Mouse (Mus musculus): Measurements from ENCODE around the gene Use1. TPM values are rescaled to one million over a fixed set of nuclear protein-coding genes. Genes with fewer than 3 reads are reported as not detected.
A peak's percentile ranks its signal among the peaks of the same experiment; 100 is the strongest.

Gene Use1
- polyA plus RNA-seq, 1 experiment = 180 TPM

GRCm38 (mm10) chr8:71405401-71406098, 38.9 kb downstream of the Use1 start, which contains the start of gene Ankle1:
Ankle1 (plus strand) TSS chr8:71406010.
- H3K79me2 ChIP-seq (ENCODE audit: control insufficient read depth, insufficient read depth) = no peaks in the 10 kb centered on the region
- peak; percentile 80 for TF ChIP-seq POLR2A (IDR thresholded peaks at IDR 0.05; ENCODE audit: insufficient read length, low read depth)
- TF ChIP-seq MAX (IDR thresholded peaks at IDR 0.05; ENCODE audit: low read depth) = no peak
- peak; percentile 94 for TF ChIP-seq POLR2AphosphoS2 (IDR thresholded peaks at IDR 0.05; ENCODE audit: insufficient read length, low read depth)
- no peak for TF ChIP-seq REST (IDR thresholded peaks at IDR 0.05; ENCODE audit: insufficient read depth, insufficient read length)
- peak; percentile 96 for TF ChIP-seq E2F4 (IDR thresholded peaks at IDR 0.05; ENCODE audit: insufficient read depth)
- TF ChIP-seq MYOD1 (IDR thresholded peaks at IDR 0.05; ENCODE audit: control insufficient read depth in 1 of 3, insufficient read length in 2 of 3, low read depth in 2 of 3) = peak in 1 of 3 experiments; percentile 9
- no peaks in the 10 kb centered on the region for H3K27me3 ChIP-seq (ENCODE audit: control insufficient read depth, insufficient read depth, insufficient read length)
- peak within 1 kb of the TSS; percentile 4 for H3ac ChIP-seq (ENCODE audit: control insufficient read depth, insufficient read length)
- peaks cover 5% of the 10 kb centered on the region for H3K36me3 ChIP-seq (ENCODE audit: control insufficient read depth, insufficient read depth)
- peak within 1 kb of the TSS; percentile 50 for H3K4me3 ChIP-seq
- peak within 1 kb of the TSS; percentile 84 for H3K4me2 ChIP-seq (ENCODE audit: low read depth)

DNA sequence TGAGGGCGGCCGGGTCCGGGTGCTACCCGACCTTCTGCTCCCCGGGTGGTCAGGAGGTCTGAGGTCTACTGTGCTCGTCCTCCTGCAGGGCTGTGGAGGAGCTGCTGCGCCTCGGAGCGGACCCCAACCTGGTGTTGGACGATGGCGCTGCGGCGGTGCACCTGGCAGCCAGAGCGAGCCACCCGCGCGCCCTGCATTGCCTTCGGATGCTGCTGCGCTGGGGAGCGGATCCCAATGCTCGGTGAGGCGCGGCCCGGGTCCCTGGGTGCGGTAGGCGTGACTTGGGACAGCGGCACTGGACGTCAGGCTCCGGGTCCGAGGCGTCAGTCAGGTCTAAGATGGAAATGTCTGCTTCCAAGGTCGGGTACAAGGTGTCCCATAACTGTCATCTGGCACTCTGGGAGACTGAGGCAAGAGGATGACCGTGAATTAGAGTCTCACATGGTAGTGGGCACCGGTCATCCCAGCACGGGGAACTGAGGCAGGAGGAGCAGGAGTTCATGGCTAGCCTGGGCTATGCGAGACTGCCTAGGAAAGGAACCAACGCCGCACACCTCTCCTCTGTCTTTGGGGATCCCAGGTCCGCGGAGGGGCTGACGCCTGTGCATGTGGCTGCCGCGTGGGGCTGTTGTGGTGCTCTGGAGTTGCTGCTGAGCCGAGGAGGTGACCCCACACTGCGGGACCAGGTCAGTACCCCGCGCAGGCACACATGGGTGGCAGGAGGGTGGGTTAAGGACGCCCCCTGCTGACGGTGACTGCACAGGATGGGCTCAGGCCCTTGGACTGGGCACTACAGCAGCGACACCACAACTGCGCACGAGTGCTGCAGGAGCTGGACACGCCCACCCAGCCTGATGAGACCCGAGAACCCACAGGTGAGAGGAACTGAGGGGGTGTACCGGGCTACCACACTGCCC, 39.7 kb downstream of the Use1 start:
- peak overlapping the region; percentile 50 for H3K4me3 ChIP-seq
- H3ac ChIP-seq (ENCODE audit: control insufficient read depth, insufficient read length) = peak overlapping the region; percentile 4
- TF ChIP-seq SRF (IDR thresholded peaks at IDR 0.05; ENCODE audit: control insufficient read depth, insufficient read length, low read depth) = no peak
- peak in 1 of 3 experiments; percentile 21 for TF ChIP-seq MYOD1 (IDR thresholded peaks at IDR 0.05; ENCODE audit: control insufficient read depth in 1 of 3, insufficient read length in 2 of 3, low read depth in 2 of 3)
- peak in 1 of 3 experiments; percentile 35 for TF ChIP-seq MYOG (IDR thresholded peaks at IDR 0.05; ENCODE audit: control insufficient read depth in 1 of 3, insufficient read depth in 1 of 3, insufficient read length in 2 of 3, low read depth in 2 of 3)
- peak; percentile 19 for TF ChIP-seq POLR2A (IDR thresholded peaks at IDR 0.05; ENCODE audit: insufficient read length, low read depth)
- peak; percentile 36 for TF ChIP-seq POLR2AphosphoS2 (IDR thresholded peaks at IDR 0.05; ENCODE audit: insufficient read length, low read depth)
- H3K4me2 ChIP-seq (ENCODE audit: low read depth) = peak overlapping the region; percentile 84
- no peaks in the 10 kb centered on the region for H3K27me3 ChIP-seq (ENCODE audit: control insufficient read depth, insufficient read depth, insufficient read length)
- H3K36me3 ChIP-seq (ENCODE audit: control insufficient read depth, insufficient read depth) = peaks cover 5% of the 10 kb centered on the region
- no peaks in the 10 kb centered on the region for H3K79me2 ChIP-seq (ENCODE audit: control insufficient read depth, insufficient read depth)

DNA sequence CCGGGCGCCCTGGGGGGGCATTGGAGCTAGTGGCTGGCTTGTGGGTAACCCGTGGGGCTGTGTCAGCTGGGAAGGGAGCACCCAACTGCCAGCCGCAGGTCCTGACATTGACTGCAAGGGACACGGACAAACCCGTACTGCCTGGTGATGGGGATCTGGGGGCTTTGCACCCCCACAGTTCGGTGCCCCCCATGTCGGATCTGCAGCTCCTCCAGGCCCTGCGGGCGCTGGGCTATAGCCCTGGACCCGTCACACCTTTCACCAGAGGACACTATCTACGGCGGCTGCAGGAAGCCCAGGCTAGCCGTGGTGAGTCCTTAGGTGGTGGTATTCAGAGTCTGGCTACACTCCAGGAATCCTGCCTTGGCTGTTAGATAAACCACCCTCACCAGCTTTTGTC, 40.8 kb downstream of the Use1 start:
- Histone ChIP-seq H3K79me2 (ENCODE audit: control insufficient read depth, insufficient read depth) (no peaks in the 10 kb centered on the region), H3K27me3 (ENCODE audit: control insufficient read depth, insufficient read depth, insufficient read length) (no peaks in the 10 kb centered on the region), H3K4me3 (no peak overlapping the region), H3K36me3 (ENCODE audit: control insufficient read depth, insufficient read depth) (peaks cover 5% of the 10 kb centered on the region), H3ac (ENCODE audit: control insufficient read depth, insufficient read length) (no peak overlapping the region), H3K4me2 (ENCODE audit: low read depth) (no peak overlapping the region)
- no peak for TF ChIP-seq MYOG (IDR thresholded peaks at IDR 0.05; ENCODE audit: control insufficient read depth in 1 of 3, insufficient read depth in 1 of 3, insufficient read length in 2 of 3, low read depth in 2 of 3)
- no peak for TF ChIP-seq POLR2A (IDR thresholded peaks at IDR 0.05; ENCODE audit: insufficient read length, low read depth)
- no peak for TF ChIP-seq CEBPB (IDR thresholded peaks at IDR 0.05; ENCODE audit: insufficient read depth, poor library complexity, severe bottlenecking)
- TF ChIP-seq MAX (IDR thresholded peaks at IDR 0.05; ENCODE audit: low read depth) = no peak
- no peak for TF ChIP-seq USF1 (IDR thresholded peaks at IDR 0.05; ENCODE audit: low read depth)
- TF ChIP-seq MYOD1 (IDR thresholded peaks at IDR 0.05; ENCODE audit: control insufficient read depth in 1 of 3, insufficient read length in 2 of 3, low read depth in 2 of 3) = no peak
- TF ChIP-seq E2F4 (IDR thresholded peaks at IDR 0.05; ENCODE audit: insufficient read depth) = no peak
- no peak for TF ChIP-seq REST (IDR thresholded peaks at IDR 0.05; ENCODE audit: insufficient read depth, insufficient read length)

DNA sequence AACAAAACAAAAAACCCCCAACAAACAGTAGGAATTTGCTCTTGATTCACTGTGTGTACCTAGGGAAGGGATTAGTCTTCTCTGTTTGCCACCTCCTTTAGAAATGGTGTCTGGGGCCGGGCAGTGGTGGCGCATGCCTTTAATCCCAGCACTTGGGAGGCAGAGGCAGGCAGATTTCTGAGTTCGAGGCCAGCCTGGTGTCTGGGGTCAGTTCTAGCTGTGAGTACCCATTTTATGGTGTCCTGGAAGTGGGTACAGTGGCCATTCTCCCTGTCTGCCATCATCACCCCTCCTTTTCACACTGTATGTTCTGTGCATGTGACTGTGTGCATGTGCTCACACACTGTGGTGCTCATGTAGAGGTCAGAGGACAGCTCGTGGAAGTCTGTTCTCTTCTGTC, 41.6 kb downstream of the Use1 start:
- Histone ChIP-seq H3ac (ENCODE audit: control insufficient read depth, insufficient read length) (no peak overlapping the region), H3K27me3 (ENCODE audit: control insufficient read depth, insufficient read depth, insufficient read length) (no peaks in the 10 kb centered on the region), H3K4me3 (no peak overlapping the region), H3K4me2 (ENCODE audit: low read depth) (no peak overlapping the region), H3K79me2 (ENCODE audit: control insufficient read depth, insufficient read depth) (no peaks in the 10 kb centered on the region), H3K36me3 (ENCODE audit: control insufficient read depth, insufficient read depth) (peaks cover 5% of the 10 kb centered on the region)
- TF ChIP-seq POLR2A (IDR thresholded peaks at IDR 0.05; ENCODE audit: insufficient read length, low read depth) (no peak), TCF3 (IDR thresholded peaks at IDR 0.05; ENCODE audit: insufficient read length, low read depth) (no peak), REST (IDR thresholded peaks at IDR 0.05; ENCODE audit: insufficient read depth, insufficient read length) (no peak), E2F4 (IDR thresholded peaks at IDR 0.05; ENCODE audit: insufficient read depth) (no peak), MAX (IDR thresholded peaks at IDR 0.05; ENCODE audit: low read depth) (no peak), CEBPB (IDR thresholded peaks at IDR 0.05; ENCODE audit: insufficient read depth, poor library complexity, severe bottlenecking) (no peak), SRF (IDR thresholded peaks at IDR 0.05; ENCODE audit: control insufficient read depth, insufficient read length, low read depth) (no peak), MYOG (IDR thresholded peaks at IDR 0.05; ENCODE audit: control insufficient read depth in 1 of 3, insufficient read depth in 1 of 3, insufficient read length in 2 of 3, low read depth in 2 of 3) (no peak), TCF12 (IDR thresholded peaks at IDR 0.05; ENCODE audit: insufficient read depth, poor library complexity, severe bottlenecking) (no peak)

All from myocyte (in vitro differentiated cells).